Mouse (Mus musculus) liver, adult (tissue): ENCODE measurements around the gene Olfr995.

Experiments used
- GATA4 ChIP-seq: IDR thresholded peaks from 2 replicates; pipeline ENCODE4 v1.6.1; 2014; ENCODE audit warnings: mild to moderate bottlenecking, low read length; ENCODE audit not compliant: insufficient replicate concordance

Gene Olfr995

DNA sequence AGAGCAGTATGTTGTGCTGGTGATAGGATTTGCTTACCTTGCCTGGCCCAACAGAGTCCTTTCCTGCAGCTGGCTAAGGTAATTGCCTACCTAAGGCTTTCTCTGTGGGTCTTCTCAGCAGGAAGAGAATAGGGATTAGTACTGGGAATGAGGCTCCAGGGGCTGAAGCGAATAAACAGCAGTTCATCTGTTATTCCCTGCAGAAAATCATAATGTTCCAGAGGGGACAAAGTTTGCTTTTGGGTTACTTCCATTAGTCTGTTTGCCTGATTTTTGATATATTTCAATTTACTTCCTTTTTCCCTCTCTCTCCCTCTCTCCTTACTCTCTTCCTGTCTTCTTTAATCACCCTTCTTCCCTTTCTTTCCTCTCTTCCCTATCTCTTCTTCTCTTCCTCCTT, at the start of gene Olfr995:
TSS of gene Olfr995 (minus strand) at position 101 of the 400 bp plus-strand sequence.
- TF ChIP-seq GATA4, result no peak

DNA sequence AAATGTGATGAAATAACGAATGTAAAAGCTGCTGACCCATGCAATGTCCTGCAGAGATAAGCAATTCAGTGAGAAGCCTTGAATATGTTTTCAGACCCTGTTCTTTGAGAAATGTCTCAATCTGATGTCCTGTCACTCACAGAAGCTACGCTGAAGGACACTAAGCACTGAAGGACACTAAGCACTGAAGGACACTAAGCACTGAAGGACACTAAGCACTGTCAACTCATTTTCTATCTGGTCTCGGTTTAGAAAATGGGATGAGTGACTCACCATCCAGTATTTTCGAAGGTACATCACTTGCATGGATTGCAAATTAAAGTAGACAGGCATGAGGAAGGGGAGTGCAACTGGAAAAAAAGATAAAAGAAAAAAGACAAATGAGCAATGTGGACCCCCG, 47.0 kb upstream of the Olfr995 start:
- TF ChIP-seq GATA4, result no peak

DNA sequence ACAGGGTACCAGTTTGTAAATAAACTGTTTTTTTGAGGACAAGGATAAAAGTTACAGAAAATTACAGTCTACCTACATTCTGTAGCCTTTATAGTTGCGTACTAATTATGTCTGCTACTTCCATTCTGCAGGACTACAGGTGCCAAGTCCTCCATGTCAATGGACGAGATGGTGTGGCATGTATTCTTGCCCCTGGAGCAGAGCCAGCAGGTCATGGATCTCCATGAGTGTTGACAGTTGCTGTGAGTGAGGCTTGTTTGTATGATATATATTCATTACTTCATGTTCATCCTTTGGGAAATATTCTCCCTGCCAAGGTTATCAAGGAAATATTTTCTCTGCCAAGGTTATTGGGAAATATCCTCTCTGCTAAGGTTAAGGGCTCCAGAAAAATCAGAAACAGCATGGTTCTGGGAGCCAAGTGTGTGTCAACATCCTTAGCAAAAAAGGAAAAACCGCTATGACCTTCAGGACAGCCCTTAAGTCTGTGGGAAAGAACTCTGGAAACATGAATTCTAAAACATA, 23.4 kb upstream of the Olfr995 start:
- no peak for TF ChIP-seq GATA4

- TF ChIP-seq GATA4, result no peak
These were observed 893 bp downstream of the Olfr995 start for GRCm38 (mm10) chr2:85442546-85442945.

DNA sequence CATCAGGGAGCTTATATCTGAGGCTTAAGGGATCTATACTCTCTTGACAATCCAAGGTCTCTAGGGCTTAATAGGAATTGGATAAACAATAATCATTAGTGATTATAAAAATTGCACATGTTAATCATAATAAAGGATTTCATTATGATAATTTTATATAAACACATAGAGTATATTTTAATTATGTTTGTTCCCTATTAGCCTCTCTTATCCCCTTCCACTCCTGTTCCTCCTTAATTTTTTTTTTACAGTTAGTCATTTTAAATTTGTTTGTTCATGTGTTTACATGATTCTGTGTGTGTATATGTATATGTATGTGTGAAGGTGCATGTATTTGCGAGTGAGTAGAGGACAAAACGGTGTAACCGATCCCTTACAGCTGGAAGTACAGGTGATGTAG, 7.1 kb downstream of the Olfr995 start, which contains the start of gene Olfr994:
TSS of gene Olfr994 (minus strand) at position 101 of the 400 bp plus-strand sequence.
- TF ChIP-seq GATA4, result no peak

- TF ChIP-seq GATA4, result no peak
These were observed 17.5 kb downstream of the Olfr995 start for GRCm38 (mm10) chr2:85425893-85426292.

GRCm38 (mm10) chr2:85414777-85415176, 28.7 kb downstream of the Olfr995 start, which contains the start of gene Olfr993:
Gene Olfr993, minus strand, starts transcription at chr2:85414877.
- TF ChIP-seq GATA4, result no peak

GRCm38 (mm10) chr2:85409369-85409768, 34.1 kb downstream of the Olfr995 start, which contains the start of gene Olfr992:
Gene Olfr992, minus strand, starts transcription at chr2:85409469.
- TF ChIP-seq GATA4, result no peak
